Mouse (Mus musculus) MN1 (cell line): ENCODE results near the gene Slc17a9.

Experiments
- DNase-seq: peaks from one replicate; pipeline ENCODE4 v3.0.0-alpha.2; 2016; ENCODE audit warnings: low spot score

Slc17a9 gene

DNA sequence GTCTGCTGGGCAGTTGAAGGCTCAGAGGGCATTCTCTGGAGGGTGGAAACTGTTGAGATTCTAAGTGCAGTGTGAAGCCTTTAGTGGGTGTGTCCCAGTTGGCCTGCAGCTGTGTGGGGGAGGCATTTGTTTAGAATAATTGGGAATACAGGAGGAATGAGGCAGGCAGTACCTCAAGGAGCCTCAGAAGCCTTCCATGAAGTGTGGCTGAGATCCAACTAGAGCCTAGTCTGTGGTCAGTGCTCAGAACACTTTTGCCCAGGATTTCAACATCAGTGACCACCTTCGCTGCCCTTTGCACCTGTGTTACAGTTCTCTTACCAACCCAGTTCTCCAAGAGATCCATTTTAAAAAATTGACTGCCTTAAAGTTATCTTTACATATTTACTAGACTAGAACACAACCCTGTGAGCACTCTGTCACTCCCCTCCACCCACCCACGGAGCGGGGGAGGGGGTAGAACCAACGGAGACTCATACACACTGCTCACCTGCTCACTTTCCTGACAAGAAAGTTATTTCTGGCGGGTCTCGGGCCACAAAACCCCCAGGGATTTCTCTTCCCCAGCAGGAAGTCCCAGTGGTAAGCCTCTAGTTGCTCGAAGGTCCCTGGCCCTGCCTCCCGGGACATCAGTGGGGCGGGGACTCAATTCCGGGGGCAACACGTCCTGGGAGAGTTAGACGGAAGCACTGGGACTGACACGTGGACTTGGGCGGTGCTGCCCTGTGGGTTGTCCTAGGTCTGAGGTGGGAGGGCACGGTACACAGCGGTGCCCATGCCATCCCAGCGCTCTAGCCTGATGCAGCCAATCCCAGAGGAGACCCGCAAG, at the start of gene Slc17a9:
Slc17a9 (plus strand) TSS at position 679 of the 829 bp plus-strand sequence.
- no peak for DNase-seq

DNA sequence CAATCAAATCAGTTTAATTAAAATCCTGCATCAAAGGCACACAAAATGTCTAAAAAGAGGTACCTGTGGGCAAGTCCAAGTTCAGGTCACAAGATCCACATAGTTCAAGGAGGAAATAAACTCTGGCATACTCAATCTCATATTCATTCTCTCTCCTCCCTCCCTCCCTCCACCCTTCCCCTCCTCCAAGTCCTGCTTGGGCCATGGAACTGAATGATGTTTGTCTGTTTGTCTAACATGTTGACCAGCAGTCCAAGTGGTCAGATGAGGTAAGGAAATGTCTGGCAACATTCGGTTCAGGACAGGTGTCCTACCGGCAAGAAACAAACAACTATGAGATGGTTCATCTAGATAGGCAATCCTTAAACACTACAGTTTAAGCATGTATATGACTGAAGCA, 48.4 kb upstream of the Slc17a9 start:
- no peak for DNase-seq

DNA sequence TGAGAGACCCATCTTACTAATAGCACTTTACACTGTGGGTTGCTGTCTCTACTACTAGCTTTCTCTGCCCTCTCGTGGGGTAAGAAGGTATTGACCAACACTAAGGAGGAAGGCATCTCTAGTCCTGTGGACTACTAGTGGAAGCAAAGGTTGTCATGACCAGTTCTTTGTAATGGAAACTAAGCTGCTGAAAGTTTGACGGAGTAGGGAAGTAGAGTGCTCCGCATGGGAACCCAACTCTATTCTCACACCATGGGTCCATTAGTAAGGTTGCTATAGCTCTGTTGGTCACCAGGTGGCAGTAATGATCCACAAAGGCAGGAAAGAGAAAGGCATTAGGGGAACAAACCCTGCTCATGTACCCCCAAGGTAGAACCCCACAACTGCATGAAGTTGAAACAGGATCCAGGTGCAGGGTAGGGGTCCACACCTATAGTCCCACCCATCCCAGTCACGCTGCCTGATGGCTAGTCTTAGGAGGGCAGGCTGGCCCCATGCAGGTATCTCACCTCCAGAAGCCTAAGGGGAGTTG, 46.4 kb upstream of the Slc17a9 start:
- peak; percentile 66 for DNase-seq

DNA sequence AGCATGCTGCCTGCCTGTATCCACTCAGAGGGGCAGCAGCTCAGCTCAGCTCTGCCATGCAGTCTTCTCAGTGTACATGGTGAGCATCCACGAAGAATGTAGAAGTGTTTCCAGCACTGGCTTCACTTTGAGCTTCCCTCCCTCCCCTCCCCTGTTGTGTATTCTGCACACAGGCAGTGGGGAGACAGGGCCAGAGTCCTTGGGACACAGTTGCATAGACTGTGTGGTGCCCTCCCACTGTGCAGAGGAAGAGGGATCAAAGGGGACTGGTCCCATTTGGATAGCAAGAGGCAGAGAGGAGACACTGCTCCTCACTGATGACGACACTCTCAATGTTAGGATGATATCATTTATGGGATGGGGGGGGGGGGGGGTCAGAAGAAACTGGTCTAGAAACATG, 43.8 kb upstream of the Slc17a9 start:
- no peak for DNase-seq

DNA sequence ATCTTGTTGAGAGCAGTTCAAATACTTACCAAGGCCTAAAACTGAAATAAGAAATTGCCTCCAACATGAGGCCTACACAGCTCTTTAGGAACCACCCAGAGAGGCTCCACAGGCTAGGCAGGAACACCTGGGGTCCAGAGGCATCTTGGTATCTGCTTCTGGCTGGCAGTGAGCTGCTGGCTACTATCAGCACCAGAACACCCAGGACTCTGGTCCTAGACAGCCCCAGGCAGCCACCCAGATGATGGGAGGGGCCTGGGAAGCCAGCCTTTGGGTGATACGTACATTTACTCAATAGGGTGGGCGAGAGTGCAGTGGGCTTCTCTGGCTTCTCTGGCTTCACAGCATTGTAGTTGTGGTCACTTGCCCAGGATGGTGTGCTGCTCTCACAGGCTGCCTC, 41.5 kb upstream of the Slc17a9 start:
- no peak for DNase-seq

DNA sequence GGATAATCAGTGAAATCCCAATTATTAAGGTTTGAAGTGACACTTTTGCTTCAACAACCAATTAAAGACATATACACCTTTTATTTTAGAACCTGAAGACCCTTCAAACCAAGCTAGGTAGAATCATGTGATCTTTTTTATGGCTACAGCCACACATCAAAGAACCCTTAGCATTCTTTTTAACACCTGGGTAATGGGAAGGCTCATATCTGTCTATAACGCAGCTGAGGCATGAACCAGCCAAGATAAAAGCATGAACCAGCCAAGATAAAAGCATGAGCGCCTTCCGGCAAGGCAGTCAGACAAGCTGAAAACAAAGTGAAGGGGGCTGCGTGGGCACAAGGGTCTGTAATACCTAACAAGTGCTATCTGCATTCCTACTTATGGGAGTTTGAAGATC, 41.0 kb upstream of the Slc17a9 start:
- DNase-seq, result no peak

DNA sequence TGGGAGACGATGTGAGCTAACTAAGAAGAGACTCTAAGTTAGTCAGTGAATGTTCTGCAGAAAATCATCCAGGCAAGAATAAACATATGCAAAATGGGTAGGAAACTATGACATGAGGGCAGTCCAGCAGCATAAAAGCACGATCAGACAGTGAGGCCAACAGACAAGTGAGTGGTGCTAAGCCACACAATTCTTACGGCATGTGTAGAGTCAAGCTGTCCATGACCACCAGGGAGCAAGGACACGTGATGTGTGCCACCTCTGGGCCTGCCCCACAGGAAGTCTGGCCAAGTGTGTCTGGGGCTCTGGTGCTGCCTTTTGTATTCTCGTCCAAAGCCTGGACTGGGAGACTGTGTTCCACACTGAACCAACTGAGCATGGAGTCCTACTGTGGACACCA, 35.2 kb upstream of the Slc17a9 start:
- no peak for DNase-seq

DNA sequence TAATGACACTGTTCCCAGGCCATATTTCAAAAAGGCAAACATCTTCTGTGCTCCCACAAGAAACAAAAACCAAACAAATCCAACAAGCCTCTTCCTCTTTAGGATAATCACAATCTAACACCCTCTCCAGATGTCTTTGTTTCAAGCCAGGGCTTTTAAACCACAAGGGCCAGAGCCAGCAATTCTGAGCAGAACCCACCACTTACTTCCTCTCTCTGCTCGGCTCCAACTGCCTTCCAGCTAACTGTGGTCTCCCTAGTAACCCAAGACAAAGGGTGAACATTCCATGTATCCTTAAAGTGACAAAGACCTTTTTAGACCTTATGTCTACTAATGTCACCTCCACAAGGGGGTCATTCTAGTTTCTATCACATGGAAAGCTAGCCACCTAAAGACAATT, 32.4 kb upstream of the Slc17a9 start:
- DNase-seq, result peak; percentile 60

DNA sequence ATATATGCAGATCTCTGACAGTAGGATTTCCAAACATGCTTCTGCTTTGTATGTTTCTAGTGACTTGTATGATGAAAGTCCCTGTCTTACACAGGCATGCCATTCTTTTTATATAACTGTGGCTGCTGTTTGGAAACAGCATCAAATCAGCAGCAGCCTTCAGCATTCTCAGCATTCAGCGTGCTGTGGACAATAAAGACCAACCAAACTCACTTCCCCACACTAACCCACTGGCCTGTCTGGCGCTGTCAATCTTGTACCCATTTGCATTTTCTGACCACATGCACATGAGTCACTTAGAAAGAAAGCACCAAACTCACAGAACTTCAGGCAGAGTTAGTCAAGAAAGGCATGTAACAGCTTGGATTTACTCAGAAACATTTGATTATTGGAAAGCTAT, 29.9 kb upstream of the Slc17a9 start:
- DNase-seq, result no peak

DNA sequence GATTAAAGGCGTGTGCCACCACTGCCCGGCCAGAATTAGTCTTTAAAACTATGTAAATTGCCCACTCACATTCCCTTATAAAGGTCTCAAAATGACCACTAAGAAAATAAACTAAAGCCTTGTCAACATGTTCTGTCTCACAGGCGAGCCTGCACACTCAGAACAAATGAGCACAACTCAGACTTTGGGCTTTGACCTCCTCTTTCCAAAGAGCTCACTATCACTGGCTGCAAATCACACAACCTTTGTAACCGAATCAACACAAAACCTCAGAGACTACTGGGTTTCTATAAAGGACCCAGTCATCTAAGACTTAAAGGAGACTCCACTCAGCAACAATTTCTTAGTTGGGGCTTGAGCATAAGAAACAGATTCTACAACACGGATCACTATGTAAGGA, 24.6 kb upstream of the Slc17a9 start:
- no peak for DNase-seq

DNA sequence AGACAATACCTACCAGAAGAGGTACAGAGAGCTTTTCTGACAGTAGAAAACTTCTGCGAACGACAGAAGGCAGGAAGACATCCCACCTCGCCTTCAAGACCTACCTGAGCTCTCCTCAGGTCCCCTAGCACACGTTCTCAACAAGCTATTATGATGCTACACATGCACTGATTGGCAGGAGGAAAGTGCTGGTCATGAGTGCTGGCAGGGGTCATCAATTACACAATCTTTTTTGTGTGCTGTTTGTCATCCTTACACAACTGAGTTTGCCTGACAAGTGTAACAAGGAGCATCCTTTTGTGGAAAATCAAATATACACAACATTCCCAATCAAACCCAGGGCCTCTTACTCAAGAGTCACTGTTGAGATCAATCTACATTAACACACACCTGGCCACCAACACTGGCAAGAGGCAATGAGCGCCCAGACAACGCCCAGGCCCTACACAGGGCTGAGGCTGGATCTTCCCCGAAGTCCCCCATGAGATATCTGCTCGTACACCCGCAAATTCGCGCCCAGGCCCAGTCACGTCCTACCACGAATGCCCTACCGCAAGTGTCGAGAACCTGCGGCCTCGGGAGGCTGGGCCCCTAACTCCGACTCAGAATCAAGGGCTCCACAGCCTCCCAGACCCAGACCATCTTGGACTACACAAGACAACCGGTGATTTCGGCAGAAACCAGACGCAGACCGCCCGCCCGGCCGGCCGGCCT, 23.9 kb upstream of the Slc17a9 start:
- peak; percentile 53 for DNase-seq

DNA sequence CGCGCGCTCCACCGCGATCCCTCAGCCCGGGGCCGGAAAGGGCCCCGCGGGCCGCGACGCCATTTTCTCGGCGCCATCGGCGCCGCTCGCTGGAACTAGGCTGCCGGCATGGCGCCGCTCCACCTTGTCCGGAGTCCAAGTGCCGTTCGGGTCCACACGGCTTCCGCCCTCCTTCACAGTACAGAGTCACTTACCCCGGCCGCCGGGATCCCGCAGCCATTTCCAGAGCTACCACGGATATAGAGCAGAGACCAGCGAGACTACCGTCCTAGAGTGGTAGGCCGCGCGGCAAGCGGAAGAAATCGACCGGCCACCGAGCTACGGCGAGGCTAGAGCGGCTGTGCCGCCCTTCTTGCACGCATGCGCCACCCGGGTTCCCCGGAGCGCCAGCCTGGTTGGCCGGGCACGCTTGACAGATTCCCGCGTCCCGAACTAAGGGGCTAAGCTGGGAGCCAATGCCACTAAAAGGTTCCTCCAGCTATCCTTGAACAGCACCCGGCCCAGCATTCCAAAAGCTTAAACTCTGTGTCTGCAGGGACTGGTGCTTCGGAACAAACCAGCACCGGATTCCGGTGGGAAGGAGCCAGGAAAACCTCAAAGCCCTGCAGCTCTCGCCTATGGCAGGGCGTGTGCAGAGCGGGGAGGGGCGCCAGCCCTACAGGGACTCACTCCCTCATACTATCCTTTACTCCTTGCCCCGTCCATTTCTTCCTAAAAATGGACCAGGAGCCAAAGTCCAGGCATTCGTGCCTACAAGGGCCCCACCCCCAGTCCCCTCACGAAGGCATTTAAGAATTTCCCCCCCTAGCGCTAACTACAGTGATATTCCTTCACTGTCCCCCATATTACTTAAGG, 23.1 kb upstream of the Slc17a9 start:
- DNase-seq, result peak; percentile 95

DNA sequence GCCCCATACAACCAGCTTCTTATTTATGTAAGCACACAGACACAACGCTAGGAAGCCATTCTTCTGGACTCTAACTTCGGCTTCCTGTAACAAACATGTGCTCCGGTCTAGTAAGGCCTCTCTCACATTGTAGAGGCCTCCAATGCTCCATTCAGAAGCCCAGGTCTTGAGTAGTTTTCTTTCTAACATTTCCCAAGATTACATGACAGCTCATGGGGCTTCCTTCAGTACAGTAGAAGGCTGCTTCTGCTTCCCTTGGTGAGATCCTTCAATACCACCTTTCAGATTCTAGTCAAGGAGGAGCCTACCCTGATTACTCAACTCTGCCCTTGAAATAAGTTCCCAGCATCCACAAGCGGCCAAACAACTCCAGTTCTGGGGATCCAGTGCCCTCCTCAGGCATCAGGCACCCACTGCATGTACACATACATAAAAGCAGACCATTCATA, 22.3 kb upstream of the Slc17a9 start:
- peak; percentile 54 for DNase-seq

DNA sequence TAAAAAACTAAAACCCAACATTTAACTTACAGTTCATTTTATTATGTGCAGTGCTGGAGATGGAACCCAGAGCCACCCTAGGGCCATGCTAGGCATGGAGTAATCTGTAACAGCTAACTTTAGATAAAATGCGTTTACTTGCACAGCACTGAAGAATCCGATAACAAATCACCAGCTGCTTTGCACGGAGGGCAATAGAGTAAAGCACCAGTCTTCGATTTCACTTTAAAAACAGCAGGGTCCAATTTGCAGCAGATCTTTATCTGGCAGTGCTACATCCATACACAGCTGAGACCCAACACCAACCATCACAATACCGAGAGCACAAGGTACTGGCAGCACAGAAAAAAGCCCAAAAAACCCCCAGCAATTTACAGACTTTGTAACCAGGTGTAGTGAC, 21.9 kb upstream of the Slc17a9 start:
- DNase-seq, result no peak

DNA sequence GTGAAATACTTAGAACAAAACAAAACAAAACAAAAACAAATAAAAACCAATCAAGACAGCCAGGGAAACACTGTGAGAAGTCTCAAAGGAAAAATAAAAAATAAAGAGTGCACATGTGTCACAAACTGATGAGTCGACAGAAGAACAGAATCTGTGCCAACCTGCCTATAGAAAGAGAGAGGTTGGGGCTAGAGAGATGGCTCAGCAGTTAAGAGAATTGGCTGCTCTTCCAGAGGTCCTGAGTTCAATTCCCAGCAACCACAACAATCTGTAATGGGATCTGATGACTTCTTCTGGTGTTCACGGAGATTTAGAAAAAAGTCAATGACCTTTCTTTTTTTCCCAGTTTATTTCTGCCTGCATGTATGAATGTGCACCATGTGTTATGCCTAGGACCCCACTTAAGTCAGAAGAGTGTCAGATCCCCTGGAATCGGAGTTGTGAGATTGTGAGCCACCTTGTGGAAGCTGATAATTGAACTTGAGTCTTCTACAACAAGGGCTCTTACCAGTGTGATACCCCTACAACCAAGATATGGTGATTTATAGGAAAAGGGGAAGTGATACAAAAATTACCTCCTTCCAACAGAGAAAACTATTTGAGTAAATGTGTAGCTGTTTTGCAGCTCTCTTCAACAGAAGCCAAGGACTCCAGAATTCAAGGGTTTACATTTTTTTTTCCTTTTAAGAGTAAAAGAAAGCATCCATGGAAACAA, 21.3 kb upstream of the Slc17a9 start:
- DNase-seq, result no peak

DNA sequence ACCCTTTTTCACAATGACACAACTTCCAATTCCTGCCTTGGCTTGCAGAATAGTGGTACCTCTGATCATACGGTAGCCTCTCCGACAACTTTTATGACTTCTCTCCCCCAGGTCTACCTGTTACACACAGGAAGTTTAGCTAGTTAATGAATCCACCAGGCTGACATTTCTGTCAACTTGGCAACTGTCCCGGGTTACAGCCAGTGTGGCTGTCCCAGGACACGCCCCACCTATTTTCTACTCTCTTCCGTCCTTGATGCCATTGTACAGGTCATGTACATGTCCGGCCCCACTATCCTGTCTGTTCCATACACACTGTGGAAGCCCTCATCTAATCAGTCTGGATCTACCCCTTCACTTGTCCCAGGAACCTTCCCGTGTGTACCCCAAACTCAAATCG, 20.5 kb upstream of the Slc17a9 start:
- DNase-seq, result peak; percentile 42

DNA sequence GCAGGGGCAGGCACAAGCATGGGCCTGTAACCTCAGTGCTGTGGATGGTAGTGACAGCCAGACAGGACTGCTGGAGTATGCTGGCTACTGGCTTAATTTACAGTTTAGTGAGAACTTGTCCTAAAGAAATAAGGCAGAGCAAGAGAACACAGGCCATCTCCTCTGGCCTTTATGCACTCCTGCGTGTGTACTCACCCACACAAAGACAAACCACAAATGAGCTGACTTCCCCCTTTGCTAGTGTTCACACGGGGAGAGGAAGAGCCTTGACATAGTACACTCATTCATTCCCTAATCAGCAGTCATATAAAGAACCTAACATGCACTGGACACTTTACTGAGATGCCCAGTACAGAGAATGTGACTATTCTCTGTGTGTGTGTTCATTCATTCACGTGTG, 20.0 kb upstream of the Slc17a9 start:
- no peak for DNase-seq

DNA sequence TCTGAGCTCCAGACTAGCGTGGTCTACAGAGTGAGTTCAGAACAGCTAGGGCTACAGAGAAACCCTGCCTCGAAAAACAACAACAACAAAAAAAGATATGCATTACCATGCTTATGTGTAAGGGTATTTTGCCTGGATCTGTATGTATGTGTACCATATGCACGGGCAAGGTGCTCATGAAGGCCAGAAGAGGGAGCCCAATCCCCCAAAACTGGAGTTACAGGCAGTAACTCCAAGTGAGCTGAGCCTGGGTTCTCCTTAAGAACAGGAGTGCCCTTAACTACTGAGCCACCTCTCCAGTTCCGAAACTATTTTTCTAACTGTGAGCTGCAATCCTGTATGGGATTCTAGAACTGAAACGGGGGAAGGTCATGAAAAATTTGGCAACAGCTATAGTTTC, 19.1 kb upstream of the Slc17a9 start:
- DNase-seq, result no peak

DNA sequence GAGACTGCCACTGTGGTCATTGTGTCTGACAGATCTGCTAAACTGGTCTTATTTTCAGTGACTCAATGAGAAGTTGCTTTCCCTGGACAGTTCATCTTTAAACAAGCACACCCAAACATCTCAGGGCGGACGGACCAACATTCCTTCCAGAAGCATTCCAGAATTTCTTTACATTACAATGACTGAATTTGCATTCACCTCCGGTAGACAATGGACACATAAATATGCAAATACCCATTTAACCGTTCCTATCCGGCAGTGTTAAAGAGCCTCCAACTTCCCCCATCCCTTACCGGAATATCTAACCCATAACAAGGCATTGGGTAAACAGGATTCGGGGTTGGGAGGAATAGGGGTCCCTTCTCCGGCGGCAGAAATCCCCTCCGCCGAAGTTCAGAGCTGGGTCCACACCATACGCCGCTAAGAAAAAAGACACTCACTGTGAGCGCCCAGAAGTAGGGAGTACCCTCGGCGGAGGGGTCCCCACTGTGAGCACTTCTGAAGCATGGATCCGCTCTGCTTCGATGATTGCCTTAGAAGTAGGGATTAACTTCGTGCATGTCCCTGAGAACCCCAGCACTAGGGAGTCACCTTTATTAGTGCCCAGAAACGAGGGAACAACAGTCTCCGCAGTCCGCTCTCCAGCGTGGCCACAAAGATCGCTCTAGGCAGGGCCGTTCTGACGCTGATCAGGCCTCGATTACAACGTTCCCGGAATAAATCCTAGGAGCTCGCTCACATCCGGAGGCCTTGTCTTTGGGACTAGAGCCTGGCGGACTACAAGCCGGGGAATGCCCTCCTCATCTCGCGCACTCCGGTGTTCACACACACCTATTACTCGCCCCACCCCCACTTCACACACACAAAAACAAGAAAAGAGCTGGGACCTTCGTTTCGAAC, 15.8 kb upstream of the Slc17a9 start:
- no peak for DNase-seq

DNA sequence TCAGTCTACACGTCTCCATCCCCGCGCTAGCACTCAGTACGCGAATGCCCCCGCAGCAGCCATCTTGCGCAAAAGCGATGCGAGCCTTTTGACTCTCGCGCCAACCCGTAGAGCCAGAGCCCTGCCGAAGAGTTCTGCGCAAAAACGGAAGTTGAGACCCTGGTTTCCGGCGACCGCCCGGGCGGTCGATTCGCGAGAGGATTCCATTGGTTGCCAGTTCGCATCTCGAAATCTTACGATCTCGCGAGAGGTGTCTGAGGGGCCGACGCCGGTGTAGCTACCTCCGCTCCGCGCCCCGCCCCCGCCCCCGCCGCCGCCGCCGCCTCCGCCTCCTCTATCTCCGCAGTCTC, 15.2 kb upstream of the Slc17a9 start, which contains the start of the genes Dido1 and Gid8:
Dido1 (minus strand) TSS at position 77 of the 350 bp plus-strand sequence.
Gid8 (plus strand) TSS at position 195 of the 350 bp plus-strand sequence.
- peak; percentile 99 for DNase-seq
